Comparison of ENCODE assay signal across 10 mouse cellular contexts in the genomic region with DNA sequence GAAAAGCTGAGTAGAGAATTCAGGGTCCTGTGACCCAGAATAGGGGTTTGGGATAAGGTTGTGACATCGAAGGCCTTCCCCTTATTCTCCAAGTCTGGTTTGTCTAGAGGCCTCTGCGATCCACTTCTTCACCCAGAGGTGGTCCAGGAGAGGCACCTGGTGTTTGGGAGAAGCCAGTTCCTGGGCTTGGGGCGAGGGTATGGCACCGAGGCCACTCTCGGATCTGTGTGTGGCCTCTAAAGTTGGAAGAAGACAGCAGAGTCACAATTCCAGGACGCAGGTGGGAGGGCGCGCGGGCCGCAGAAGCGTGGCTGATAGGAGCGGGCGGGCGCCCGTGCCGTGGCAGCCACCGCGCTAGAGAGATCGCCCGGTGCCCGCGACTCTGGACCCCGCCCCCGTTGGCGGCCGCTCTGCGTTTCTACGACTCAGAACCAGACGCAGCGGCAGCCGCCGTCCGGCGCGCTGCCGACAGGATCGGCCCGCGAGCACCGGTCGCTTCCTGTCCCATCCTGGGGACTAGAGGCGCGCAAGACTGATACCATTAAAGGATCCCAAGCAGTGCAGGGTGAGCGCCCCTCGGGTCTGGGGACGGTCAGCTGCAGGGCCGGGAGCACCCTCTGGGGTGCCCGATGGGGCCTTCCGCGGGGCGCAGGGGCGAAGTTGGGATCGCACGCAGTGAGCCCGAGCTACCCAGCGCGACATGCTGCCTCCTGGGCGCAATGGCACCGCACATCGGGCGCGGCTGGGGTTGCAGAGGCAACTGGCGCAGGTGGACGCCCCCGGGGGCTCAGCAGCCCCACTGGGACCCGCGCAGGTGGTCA. TPM values are rescaled to one million over a fixed set of nuclear protein-coding genes. Genes with fewer than 3 reads are reported as not detected.
DNase-seq lines count a peak whose midpoint lies in the region; ATAC-seq and TF ChIP-seq lines count a peak whose summit lies in the region.
"Had no signal": no experiment of that assay in that cellular context is flagged by ENCODE, and none has a peak within 500 bp of the region (broad histone marks: within the 10 kb centered on the region; RNA-seq: fewer than 3 reads in every experiment).

A gene (plus strand): TSS at position 402 of the 821 bp plus-strand sequence.

- ATAC-seq in embryonic facial prominence, embryonic 13.5 days (ENCODE audit: insufficient number of reproducible peaks, insufficient read depth, low FRiP score, low TSS enrichment, low read depth) = no peak
- ATAC-seq in intestine, embryonic 15.5 days = no peak
- ATAC-seq in erythroblast, adult 5-6 weeks (replicated peaks; ENCODE audit: low FRiP score, poor library complexity, severe bottlenecking) = no peak
- no peak for ATAC-seq in CD4-positive, CD25-positive, alpha-beta regulatory T cell, adult 4 months

- H3K9ac ChIP-seq in embryonic facial prominence, embryonic 13.5 days = peak within 1 kb of the TSS; percentile 65
- no peak within 1 kb of the TSS for H3K9ac ChIP-seq in intestine, embryonic 15.5 days

- peaks cover 71% of the 10 kb centered on the region for H3K27me3 ChIP-seq in embryonic facial prominence, embryonic 13.5 days
- H3K27me3 ChIP-seq in intestine, embryonic 15.5 days (replicated peaks) = peaks cover 50% of the 10 kb centered on the region

- peak in 1 of 2 experiments; percentile 24 for DNase-seq in layer of hippocampus, postnatal 25 days (ENCODE audit: extremely low spot score in 1 of 2, low spot score in 1 of 2)
- no peak for DNase-seq in layer of hippocampus, adult 11-12 months (ENCODE audit: low spot score)
- DNase-seq in cerebellum, adult 9-11 months = no peak

- 3% methylated on average over 67 of the region's 67 CpGs for WGBS in embryonic facial prominence, embryonic 13.5 days
- WGBS in intestine, embryonic 15.5 days = 3% methylated on average over 67 of the region's 67 CpGs
- WGBS in olfactory bulb, adult 2 months = 3% methylated on average over 67 of the region's 67 CpGs

- TF ChIP-seq CTCF in olfactory bulb, adult 2 months (IDR thresholded peaks at IDR 0.05; ENCODE audit: insufficient read depth, low read depth, low read length) = no peak

- no peak within 1 kb of the TSS for H3K27ac ChIP-seq in embryonic facial prominence, embryonic 13.5 days
- H3K27ac ChIP-seq in intestine, embryonic 15.5 days = no peak within 1 kb of the TSS
- no peak within 1 kb of the TSS for H3K27ac ChIP-seq in olfactory bulb, adult 2 months (ENCODE audit: insufficient read depth, low read depth, low read length)

- H3K4me2 ChIP-seq in embryonic facial prominence, embryonic 13.5 days = peak within 1 kb of the TSS; percentile 86
- peak within 1 kb of the TSS; percentile 65 for H3K4me2 ChIP-seq in intestine, embryonic 15.5 days (replicated peaks)

- H3K36me3 ChIP-seq in embryonic facial prominence, embryonic 13.5 days = no peaks in the 10 kb centered on the region
- no peaks in the 10 kb centered on the region for H3K36me3 ChIP-seq in intestine, embryonic 15.5 days

- no peak for TF ChIP-seq POLR2A in olfactory bulb, adult 2 months (IDR thresholded peaks at IDR 0.05; ENCODE audit: insufficient read depth, low read depth, low read length)

- peak within 1 kb of the TSS; percentile 50 for H3K4me3 ChIP-seq in embryonic facial prominence, embryonic 13.5 days
- H3K4me3 ChIP-seq in intestine, embryonic 15.5 days (replicated peaks) = peak within 1 kb of the TSS; percentile 27
- peak within 1 kb of the TSS; percentile 44 for H3K4me3 ChIP-seq in olfactory bulb, adult 2 months (ENCODE audit: insufficient read depth, low read depth, low read length)

- no peaks in the 10 kb centered on the region for H3K9me3 ChIP-seq in embryonic facial prominence, embryonic 13.5 days
- H3K9me3 ChIP-seq in intestine, embryonic 15.5 days = no peaks in the 10 kb centered on the region

- H3K4me1 ChIP-seq in embryonic facial prominence, embryonic 13.5 days = peaks cover 10% of the 10 kb centered on the region
- H3K4me1 ChIP-seq in intestine, embryonic 15.5 days (replicated peaks) = peaks cover 5% of the 10 kb centered on the region; the same call in 1 of the 2 replicates
- H3K4me1 ChIP-seq in olfactory bulb, adult 2 months (ENCODE audit: control insufficient read depth, insufficient read depth, low read length) = peaks cover 15% of the 10 kb centered on the region

RNA-seq across cellular contexts. Expression of the gene that starts here (rescaled TPM):
- 10 to 100 TPM; 13.8 to 16.5 TPM for total RNA-seq in layer of hippocampus, postnatal 25 days (2021)
- polyA plus RNA-seq in embryonic facial prominence, embryonic 13.5 days (2015; fragmentation: Nextera tagmentation; extraction: Ambion mirVana) = 0.08 and 0.22 TPM in 2 replicates
- polyA plus RNA-seq in intestine, embryonic 15.5 days (2015; fragmentation: Nextera tagmentation; extraction: Ambion mirVana) = not detected in 2 replicates
- polyA plus RNA-seq in olfactory bulb, adult 2 months (2012; ENCODE audit: insufficient read depth, insufficient read length, low replicate concordance, missing spikeins) = not detected in 2 replicates
- total RNA-seq in erythroblast, adult 5-6 weeks (2015; ENCODE audit: low replicate concordance) = not detected in 2 replicates
- not detected in 2 replicates for total RNA-seq in erythroblast, adult 5-6 weeks (2017; ENCODE audit: low replicate concordance)
- under 1 TPM in 1 of 2 experiments, not detected in 1; 0.09 TPM for polyA plus RNA-seq in CD4-positive, CD25-positive, alpha-beta regulatory T cell, adult 4 months (2017; shearing (Covaris generic))
- total RNA-seq: neutrophil, adult 5-6 weeks had no signal
- polyA plus RNA-seq: gonadal fat pad, adult 2 months had no signal

Comparison
In these comparisons a context has a peak if more than half of its experiments do, and no peak if none do; other contexts are left out.
1. RNA of the gene that starts here (total RNA-seq): 13.8 to 16.5 TPM in layer of hippocampus, postnatal 25 days; not detected in erythroblast, adult 5-6 weeks; every median in the first group is over 10 times any median in the second.
2. Peak in every context shown above with its lines, with median percentiles within 50 percentile points of each other: H3K4me3 ChIP-seq.